Mouse (Mus musculus) fibroblast of lung, adult 2 months (primary cell): ENCODE results near the gene Apbb1ip.

Experiments used
- DNase-seq: peaks from one replicate; pipeline ENCODE4 v3.0.0-alpha.2; 2011; ENCODE audit warnings: low read depth

The Apbb1ip gene

GRCm38 (mm10) chr2:22775681-22776080 lies 1.8 kb downstream of the Apbb1ip start:
- no peak for DNase-seq

GRCm38 (mm10) chr2:22776568-22777230 lies 2.8 kb downstream of the Apbb1ip start:
- no peak for DNase-seq

GRCm38 (mm10) chr2:22777757-22778156 lies 3.9 kb downstream of the Apbb1ip start:
- no peak for DNase-seq

- DNase-seq = no peak
Measured at GRCm38 (mm10) chr2:22780884-22781283, 7.0 kb downstream of the Apbb1ip start.

- no peak for DNase-seq
Measured at GRCm38 (mm10) chr2:22781387-22782009, 7.6 kb downstream of the Apbb1ip start.

GRCm38 (mm10) chr2:22782057-22782456 lies 8.2 kb downstream of the Apbb1ip start:
- DNase-seq = no peak

GRCm38 (mm10) chr2:22783137-22783638 lies 9.3 kb downstream of the Apbb1ip start:
- DNase-seq = no peak

GRCm38 (mm10) chr2:22784186-22784585 lies 10.3 kb downstream of the Apbb1ip start:
- no peak for DNase-seq

GRCm38 (mm10) chr2:22784771-22785170 lies 10.9 kb downstream of the Apbb1ip start:
- no peak for DNase-seq

GRCm38 (mm10) chr2:22788658-22789057 lies 14.8 kb downstream of the Apbb1ip start:
- DNase-seq = no peak

GRCm38 (mm10) chr2:22789576-22789975 lies 15.7 kb downstream of the Apbb1ip start:
- DNase-seq = no peak

GRCm38 (mm10) chr2:22790435-22790834 lies 16.5 kb downstream of the Apbb1ip start:
- no peak for DNase-seq

- DNase-seq = no peak
Measured at GRCm38 (mm10) chr2:22795087-22795486, 21.2 kb downstream of the Apbb1ip start.

- DNase-seq = no peak
Measured at GRCm38 (mm10) chr2:22796487-22796886, 22.6 kb downstream of the Apbb1ip start.

GRCm38 (mm10) chr2:22799430-22800041 lies 25.6 kb downstream of the Apbb1ip start:
- DNase-seq = no peak

- no peak for DNase-seq
Measured at GRCm38 (mm10) chr2:22805589-22805988, 31.7 kb downstream of the Apbb1ip start.

GRCm38 (mm10) chr2:22806576-22806975 lies 32.7 kb downstream of the Apbb1ip start:
- DNase-seq = no peak

- no peak for DNase-seq
Measured at GRCm38 (mm10) chr2:22807312-22807711, 33.4 kb downstream of the Apbb1ip start.

GRCm38 (mm10) chr2:22810851-22811250 lies 37.0 kb downstream of the Apbb1ip start:
- DNase-seq = no peak

- no peak for DNase-seq
Measured at GRCm38 (mm10) chr2:22811466-22811865, 37.6 kb downstream of the Apbb1ip start.

- DNase-seq = peak; percentile 47
Measured at GRCm38 (mm10) chr2:22813921-22814320, 40.0 kb downstream of the Apbb1ip start.

GRCm38 (mm10) chr2:22815674-22816073 lies 41.8 kb downstream of the Apbb1ip start:
- no peak for DNase-seq

GRCm38 (mm10) chr2:22816231-22816630 lies 42.3 kb downstream of the Apbb1ip start:
- DNase-seq = no peak
